Mouse (Mus musculus): ENCODE results near the gene Ppp2r5b.

Gene Ppp2r5b

DNA sequence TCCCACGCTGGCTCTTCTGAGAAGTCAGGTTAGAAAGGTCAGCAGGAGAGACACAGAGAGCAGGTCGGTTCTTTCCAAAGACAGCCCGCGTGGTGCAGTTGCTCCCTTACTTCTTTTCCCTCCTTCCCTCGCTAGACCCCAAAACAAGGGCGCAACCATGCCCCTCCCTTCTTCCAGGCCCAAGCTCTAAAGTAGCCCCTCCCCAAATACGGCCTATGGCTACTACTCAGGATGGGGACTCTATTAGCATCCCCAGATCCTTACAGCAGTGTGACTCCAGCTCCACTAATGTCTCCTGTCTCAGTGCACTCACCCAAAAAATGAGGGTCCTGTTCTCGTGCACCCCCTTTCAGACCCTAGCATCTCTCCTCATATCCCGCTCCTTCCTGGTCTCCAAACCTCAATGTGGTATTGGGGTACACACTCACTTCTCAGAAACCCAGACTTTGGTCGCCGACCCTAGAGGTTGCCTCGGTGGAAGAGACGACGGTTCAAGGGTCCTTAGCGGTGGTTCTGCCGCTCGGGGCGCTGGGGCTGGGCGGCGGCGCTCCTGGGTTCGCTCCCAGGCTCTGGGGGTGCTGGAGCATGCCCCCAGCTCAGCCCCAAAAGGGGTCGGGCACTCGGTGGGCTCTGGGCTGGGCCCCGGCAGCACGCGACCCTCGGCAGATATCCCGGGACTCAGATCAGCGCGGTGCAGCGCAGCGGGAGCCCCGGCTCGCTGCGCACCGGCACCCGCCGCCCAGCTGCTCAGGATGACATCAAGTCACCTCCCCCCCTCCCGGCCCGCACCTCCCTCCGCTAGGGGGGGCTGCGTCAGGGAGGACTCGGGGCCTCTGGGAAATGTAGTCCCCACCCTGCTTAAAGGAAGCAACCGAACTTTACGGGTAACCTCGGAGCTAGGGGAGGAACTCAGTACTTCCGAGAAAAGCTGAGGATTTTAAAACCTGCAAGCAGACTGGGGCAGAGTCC is at the start of gene Ppp2r5b:
TSS of gene Ppp2r5b (minus strand) at position 789 of the 969 bp plus-strand sequence.
- in situ Hi-C loops (cut with MboI, MseI) = no loop called here

DNA sequence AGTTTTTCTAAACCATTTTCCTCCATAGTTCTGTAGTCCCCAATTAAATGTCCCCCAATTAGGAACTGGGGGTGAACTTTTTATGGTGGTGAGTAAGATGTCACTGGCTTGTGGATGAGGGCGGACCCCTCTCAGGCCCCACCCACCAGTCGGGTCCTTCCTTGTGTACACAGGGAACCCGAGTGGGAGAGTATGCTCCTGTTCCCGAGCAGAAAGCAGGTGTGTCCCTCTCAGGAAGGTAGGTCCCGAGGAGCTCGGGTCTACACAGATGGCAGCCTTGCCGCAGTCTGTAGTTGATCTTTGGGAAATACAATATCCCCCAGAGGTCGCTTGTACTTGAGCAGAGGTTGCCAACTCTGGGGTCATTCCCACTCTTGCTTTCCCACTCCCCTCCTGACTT is 49.6 kb upstream of the Ppp2r5b start:
- in situ Hi-C loops (cut with MboI, MseI) = no loop called here

DNA sequence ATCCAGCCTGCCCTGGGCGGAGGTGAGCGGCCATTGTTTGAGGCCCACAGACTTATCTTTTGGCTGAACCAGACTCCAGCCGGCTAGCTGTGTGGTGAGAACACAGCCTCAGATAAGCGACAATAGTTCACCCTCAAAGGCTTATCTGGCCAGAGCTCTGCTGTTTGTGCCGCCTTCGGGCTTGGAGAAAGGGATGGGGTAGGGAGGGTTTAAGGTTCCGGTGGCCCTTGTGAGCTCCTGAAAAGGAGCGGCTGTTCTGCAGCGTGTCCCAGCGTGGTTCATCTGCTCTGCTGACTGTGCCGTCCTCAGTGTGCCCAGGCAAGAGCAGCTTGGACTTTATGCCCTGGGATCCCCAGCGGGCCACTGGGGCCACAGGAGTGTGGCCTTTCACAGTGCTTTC is 48.8 kb upstream of the Ppp2r5b start:
- in situ Hi-C loops (cut with MboI, MseI) = no loop called here

DNA sequence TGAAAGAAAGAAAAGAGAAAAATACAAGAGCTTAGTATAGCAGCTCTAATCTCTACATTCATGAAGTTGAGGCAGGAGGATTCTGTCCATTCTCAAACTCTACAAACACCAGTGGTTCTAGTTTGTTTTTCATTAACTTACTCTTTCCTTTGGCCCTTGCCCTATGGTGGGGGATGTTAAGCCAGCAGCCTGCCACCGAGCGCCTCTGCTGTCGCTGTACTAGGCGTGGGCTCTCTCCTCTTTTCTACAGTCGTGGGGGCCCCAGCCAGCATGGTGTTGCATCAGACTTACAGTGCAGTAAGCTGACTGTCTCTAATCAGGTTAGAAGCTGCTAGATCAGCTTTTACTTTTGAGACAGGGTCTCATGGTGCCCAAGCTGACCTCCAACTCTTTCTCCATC is 47.3 kb upstream of the Ppp2r5b start:
- in situ Hi-C loops (cut with MboI, MseI) = no loop called here

DNA sequence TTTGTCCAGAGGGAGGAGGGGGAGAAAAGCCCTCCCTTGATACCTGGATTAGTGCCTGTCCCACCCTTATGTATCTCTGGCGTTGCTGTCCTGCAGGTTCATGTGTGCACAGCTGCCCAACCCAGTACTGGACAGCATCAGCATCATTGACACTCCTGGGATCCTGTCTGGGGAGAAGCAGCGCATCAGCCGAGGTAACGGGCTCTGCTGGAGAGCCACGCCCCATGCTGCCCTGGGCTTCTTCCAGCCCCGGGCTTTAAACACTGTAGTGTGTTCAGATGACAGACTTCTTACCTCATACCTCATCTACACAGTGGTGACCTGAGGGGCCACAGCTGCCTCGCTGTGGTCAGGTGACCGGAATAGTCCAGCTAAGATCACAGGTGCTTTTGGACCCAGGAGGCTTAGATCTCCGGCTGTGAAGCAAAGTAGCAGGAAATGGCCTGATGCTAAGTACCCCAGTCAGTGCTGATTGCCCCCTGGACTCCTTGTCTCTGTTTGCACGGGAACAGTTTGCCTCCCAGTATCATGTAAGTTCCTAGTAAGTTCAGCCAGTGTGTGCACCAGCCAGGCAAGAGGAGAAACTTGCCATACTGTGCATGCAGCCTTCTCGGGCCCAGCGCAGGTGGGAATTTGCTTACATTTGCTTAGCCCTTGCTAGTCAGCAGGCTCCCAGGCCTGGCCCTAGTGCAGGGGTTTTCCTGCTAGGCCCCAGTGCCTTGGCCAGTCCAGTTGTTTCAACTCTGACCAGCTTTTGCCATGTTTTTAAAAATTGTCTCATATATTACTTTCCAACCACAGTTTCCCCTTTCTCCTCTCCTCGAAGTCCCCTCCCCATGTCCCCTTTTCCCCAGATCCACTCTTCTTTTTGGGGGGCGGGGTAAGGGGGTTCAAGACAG is 45.7 kb upstream of the Ppp2r5b start:
- in situ Hi-C loops (cut with MboI, MseI) = no loop called here

DNA sequence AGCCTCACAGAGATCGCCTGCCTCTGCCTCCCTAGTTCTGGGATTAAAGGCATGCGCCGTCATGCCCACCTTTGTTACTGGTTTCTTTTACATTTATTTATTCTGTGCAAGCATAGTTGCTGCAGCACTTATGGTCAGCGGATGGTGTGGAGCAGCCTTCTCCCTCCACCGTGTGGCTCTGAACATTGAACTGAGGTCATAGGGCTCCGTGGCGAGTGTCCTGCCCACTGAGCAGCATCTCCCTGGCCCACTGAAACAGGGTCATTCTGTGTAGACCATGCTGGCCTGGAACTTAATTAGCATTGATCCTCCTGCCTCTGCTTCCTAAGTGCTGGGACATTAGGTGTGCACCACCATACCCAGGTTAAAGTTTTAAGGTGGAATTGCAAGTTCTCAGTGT is 44.9 kb upstream of the Ppp2r5b start:
- in situ Hi-C loops (cut with MboI, MseI) = no loop called here

DNA sequence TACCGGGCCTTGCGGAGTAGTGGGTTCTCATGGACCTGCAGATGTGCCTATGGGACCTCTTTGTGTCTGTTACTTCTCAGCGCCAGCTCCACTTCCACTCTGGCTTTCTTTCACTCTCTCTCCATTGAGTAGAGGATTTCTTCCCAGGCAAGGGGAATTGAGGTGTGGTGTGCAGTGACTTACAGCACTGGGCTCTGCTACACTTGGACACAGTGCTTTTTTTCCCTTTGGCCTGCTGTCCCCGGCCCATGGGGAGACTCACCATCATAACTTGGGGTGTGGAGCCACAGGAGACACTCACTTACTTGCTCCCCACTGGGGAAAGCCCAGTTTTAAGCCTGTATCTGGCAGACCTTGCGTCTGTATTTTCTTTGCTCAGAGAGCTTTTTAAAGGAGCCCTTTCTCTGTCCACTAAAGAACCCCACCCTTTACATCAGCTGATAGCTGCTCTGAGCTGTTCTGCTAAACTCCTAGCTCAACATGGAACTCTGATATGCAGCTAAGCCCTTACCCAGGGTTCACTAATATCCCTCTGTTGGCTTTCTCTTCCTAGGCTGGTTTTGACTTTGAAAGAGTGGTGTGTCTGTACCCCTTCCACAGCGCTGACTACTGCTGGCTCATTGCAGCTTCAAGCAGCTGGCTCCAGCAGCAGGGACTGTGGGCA is 43.9 kb upstream of the Ppp2r5b start:
- in situ Hi-C loops (cut with MboI, MseI) = loop anchor here (10.0 kb wide), 1 partner anchor 1215 kb away; the partner anchor contains the start of gene Atl3

DNA sequence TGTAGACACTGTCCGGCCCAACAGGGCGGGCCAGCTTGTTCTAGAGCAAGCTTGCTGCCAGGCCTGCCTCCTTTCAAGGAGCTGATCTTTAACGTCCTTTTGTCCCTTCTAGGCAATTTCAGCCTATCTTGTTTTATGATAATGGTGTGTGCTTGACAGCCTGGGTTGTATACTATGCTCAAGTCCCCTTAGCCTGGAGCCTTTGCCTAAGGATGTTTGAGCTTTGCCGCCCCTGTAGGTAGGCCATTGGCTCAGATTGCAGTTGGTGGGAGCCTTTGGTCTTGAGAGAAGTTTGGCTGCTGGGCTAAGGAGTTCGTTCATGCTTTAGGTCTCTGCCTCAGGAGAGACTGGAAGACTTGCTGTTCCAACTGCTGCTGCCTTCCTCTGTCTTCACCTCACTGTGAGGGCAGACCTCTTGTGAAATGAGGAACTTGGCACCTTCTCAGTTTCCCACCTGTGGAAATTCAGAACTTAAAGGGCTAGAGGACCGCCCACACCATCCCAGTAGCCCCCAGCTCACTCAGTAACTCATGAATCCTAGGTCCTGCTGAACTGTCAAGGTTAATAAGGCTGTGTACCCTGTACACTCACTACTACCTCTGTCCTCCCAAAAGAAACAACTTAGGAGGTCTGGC is 42.9 kb upstream of the Ppp2r5b start:
- in situ Hi-C loops (cut with MboI, MseI) = loop anchor here (10.0 kb wide), 1 partner anchor 1216 kb away; the partner anchor contains the start of gene Atl3

DNA sequence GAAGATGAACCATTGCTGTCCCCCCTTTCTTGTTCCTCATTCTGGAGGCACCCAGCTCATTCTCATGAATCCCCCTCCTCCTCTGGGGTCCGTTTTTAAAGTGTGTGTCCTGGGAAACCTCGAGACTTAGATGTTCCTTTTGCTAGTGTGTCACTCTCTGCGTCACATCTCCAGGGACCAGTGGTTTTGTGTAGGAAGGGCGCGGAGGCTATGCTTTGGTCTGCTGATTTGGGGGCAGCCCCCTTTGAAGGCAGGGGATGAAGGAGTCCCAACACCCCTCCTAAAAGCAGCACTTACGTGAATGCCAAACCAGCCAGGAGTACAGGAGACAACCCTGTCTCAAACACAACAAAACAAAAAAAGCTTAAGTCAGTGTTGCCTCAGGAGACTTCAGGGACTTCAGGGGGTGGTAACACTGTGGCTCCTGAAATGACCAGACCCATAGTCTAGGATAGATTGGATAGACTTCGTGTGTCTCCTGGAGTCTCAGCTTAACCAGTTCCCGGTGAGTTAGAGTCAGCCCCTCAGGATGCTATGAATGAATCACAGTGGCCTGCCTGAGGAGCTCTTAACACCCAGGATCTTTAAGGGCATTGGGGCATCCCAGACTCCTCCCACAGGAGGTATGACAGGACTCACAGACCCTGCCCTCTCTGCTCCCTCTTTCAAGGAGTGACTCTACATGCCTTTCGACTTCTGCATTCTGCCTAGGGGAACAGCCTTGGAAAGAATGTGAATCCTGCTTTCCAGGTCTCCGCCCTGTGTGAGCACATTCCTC is 42.2 kb upstream of the Ppp2r5b start:
- in situ Hi-C loops (cut with MboI, MseI) = loop anchor here (10.0 kb wide), 1 partner anchor 1217 kb away; the partner anchor contains the start of gene Atl3

DNA sequence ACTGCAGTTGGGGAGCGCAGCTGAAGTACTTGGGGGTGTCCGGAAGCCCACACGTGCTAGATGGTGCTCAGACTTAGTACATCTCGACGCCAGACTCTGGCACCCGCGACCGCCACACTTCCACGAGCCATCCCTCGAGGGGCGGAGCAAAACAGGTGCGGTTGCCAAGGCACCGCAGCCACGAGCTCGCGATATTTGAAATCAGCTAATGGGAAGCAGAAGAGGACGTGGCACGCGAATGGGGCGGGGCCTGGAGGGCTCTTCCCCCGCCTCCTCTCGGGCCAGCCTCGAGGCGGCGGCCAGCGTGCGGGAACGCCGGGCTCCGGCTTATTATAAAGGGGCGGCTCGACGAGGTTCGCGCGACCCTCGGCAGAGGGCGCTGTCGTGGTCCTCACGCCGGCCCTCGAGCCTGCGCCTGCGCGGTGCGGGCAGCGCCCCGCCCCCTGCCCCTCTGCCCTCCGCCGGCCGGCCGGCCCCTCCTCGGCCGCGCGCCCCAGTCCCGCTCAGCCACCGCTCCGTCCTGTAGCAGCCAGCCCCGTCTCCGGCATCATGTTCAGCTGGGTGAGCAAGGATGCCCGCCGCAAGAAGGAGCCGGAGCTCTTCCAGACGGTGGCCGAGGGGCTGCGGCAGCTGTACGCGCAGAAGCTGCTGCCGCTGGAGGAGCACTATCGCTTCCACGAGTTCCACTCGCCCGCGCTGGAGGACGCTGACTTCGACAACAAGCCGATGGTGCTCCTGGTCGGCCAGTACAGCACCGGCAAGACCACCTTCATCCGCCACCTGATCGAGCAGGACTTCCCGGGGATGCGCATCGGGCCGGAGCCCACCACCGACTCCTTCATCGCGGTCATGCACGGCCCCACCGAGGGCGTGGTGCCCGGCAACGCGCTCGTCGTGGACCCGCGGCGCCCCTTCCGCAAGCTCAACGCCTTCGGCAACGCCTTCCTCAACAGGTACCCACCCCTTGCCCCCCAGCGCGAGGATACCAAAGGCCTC is 41.1 kb upstream of the Ppp2r5b start, which contains the start of gene Ehd1:
TSS of gene Ehd1 (plus strand) at position 300 of the 996 bp plus-strand sequence.
- in situ Hi-C loops (cut with MboI, MseI) = loop anchor here (10.0 kb wide), 1 partner anchor 1218 kb away; the partner anchor contains the start of gene Atl3

DNA sequence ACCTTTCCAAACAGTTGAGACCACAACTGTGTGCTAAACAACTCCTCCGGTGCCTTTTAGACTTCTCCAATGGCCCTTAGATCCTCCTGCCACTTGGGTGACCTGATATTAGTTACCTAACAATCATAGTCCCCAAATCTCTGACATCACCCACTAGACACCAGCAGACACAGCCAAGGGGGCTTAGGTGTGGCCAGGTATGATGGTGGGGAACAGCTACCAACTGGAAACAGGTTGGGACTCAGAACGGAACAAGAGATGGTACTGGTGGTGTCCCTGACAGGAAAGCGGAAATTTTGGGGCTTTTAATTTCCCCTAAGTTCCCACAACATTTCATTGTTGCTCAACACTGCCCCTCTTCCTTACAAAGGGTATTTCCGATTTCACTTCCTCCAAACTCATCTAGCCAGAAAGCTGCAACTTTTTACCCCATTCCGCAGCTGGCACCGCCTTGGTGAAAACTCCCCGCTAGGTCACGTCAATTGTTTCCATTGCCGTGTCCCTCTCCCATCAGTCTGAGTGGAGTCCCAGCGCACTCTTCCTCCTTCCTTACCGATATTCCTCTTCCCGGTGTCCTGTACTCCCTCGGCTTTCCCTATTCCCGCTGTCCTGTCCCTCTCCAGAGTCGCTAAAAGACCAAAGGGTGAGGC is 40.2 kb upstream of the Ppp2r5b start:
- in situ Hi-C loops (cut with MboI, MseI) = loop anchor here (10.0 kb wide), 1 partner anchor 1219 kb away; the partner anchor contains the start of gene Atl3

DNA sequence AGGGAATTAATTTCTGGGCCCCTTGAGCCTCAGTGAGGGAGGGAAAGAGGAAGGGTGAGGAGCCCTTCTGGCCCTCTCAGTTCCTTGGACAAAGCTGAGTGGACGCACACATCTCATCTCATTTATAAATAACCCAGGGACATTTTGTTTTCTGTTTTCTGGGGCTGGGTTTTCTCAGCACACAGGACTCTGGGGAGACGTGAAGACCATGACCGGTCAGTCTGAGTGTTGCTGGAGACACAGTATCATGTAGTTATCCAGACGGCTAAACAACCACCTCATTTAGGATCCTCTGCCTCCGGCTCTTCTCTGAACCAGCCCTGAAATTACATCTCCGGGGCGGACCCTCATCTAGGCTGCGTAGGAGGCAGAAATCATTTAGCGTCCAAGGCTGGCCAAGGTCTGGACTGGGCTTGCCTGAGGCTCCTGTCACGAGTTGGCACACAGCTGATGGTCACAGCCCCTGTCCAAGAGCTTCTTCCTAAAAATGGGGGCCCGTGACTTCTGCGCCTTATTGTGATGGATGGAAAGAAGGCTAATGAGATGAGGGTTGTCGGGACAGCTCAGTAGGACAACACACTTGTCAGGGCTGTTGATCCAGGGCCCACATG is 38.4 kb upstream of the Ppp2r5b start:
- in situ Hi-C loops (cut with MboI, MseI) = loop anchor here (5.0 to 10.0 kb wide), 2 partner anchors 33 to 1221 kb away; partner anchors contain the start of genes Atl3 and Cdc42bpg

DNA sequence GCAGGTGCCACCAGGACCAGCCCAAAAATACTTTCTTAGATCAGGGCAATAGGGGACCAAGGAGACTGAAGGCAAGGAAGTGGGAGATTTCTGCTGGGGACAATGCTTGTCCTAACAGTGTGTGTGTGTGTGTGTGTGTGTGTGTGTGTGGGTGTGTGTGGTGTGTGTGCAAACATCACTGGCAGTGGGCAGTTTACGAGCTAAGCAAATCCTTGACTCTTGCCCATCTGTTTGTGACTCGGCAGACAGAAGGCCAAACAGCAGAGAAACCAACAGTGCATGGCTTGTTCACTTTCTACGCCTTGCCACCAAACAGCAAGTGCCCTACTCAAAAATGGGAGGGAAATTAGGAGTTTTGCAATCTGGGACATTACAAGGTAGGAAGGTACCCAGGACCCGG is 37.9 kb upstream of the Ppp2r5b start:
- in situ Hi-C loops (cut with MboI, MseI) = loop anchor here (5.0 to 10.0 kb wide), 2 partner anchors 34 to 1221 kb away; partner anchors contain the start of genes Atl3 and Cdc42bpg

DNA sequence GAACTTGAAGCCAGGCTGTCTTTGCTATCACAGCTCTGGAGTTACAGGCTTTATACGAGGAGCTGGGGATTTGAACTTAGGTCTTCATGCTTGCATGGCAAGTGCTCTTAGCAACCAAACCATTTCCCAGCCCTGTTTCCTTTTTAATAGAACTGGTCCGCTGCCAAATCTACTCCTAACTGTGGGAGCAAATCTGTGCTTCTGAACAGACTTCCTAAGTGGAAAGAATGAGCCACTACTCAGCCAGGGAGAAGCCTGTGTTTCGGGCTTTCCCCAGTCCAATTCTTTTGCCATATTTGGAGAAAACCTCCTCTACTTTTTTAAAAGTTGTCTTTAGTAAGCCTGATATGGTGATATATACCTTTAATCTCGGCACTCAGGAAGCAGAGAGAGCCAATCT is 37.1 kb upstream of the Ppp2r5b start:
- in situ Hi-C loops (cut with MboI, MseI) = loop anchor here (5.0 to 10.0 kb wide), 2 partner anchors 35 to 1222 kb away; partner anchors contain the start of genes Atl3 and Cdc42bpg

DNA sequence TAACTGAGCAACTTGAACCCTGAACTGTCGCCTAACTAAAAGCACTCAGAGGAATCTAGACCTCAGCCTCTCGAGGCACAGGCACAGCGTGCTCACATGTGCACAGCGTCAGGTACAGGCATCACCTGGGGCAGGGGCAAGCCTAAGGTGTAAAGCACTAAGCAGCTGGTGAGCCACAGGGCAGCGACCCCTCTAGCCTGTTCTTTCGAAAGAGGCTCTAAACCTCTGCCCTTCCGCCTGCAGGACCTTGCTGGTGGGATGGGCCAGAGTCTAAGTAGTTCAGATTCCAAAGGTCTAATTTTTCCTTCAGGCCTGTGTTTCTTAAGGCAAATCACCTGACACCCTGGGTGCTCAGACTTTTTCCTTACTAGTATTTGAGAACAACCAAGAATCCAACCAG is 36.4 kb upstream of the Ppp2r5b start:
- in situ Hi-C loops (cut with MboI, MseI) = loop anchor here (5.0 to 10.0 kb wide), 2 partner anchors 35 to 1223 kb away; partner anchors contain the start of genes Atl3 and Cdc42bpg

DNA sequence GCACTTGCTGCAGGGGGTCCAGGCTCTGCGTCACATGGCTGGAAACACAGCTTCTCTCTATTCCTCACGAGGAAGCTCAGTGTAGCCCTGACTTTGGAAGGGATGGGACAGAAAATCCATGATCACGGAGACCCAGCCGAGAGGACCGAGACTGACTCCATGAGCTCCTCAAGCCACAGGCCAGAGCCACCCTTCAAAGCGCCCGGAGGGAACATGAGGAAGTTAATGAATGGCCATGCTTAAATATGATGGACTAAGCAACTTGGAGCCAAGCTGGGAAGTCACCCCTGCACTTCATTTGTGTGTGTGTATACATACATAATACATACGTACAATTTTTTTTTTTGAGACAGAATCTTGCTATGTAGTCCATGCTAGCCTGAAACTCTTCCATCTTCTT is 35.5 kb upstream of the Ppp2r5b start:
- in situ Hi-C loops (cut with MboI, MseI) = loop anchor here (5.0 to 10.0 kb wide), 2 partner anchors 36 to 1224 kb away; partner anchors contain the start of genes Atl3 and Cdc42bpg

DNA sequence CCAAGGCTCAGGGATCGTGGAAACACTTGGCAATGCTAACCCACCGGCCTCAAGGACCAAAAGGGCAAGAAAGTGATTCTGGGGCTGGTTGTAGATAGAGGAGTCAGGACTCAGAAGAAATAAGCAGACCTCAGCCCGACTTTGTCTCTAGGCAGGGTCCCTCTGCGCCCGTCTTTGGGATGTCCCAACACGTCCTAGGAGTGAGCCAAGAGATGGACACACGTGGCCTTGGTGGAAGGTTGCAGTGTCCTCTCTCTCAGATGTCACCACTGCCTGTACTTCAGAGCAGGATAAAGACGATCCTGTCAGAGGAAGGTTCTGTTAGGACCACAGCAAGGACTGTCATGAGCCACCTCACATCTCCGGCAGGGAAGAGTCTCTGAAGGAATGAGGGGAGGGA is 35.0 kb upstream of the Ppp2r5b start:
- in situ Hi-C loops (cut with MboI, MseI) = loop anchor here (5.0 to 10.0 kb wide), 2 partner anchors 37 to 1224 kb away; partner anchors contain the start of genes Atl3 and Cdc42bpg
